In the genomic region with DNA sequence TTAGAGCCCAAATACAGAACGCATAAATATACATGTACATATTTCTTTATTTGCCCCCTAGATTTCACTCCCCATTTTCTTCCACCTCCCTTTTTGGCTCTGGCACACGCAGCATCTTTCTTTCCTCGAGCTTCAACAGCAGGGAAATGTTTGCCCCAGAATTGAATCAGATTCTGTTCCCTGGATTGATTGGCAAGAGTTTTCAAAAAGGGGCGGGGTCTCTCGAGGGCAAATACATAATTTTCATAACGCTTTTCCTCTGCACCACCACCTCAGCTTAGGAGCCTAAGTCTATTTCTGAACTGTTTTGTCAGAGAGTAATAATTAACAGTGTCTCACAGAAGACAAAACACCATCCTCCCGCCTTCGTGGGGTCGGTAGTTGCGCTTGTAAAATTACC, we compare ENCODE assay signal across 15 mouse cellular contexts.
"Had no signal": no experiment of that assay in that cellular context is flagged by ENCODE, and none has a peak within 500 bp of the region (broad histone marks: within the 10 kb centered on the region; RNA-seq: fewer than 3 reads in every experiment).

No protein-coding gene starts in this region.

- H3K9ac ChIP-seq: lung, embryonic 14.5 days; midbrain, embryonic 13.5 days; neural tube, embryonic 12.5 days; stomach, embryonic 15.5 days had no signal

- ATAC-seq: midbrain, embryonic 13.5 days; midbrain, embryonic 16.5 days had no signal

- H3K4me3 ChIP-seq: megakaryocyte, embryonic 14.5 days; midbrain, embryonic 13.5 days; neural tube, embryonic 12.5 days; stomach, embryonic 15.5 days had no signal

- H3K4me1 ChIP-seq: neural tube, embryonic 12.5 days; stomach, embryonic 15.5 days had no signal

- H3K27me3 ChIP-seq: megakaryocyte, embryonic 14.5 days; midbrain, embryonic 13.5 days; neural tube, embryonic 12.5 days; stomach, embryonic 15.5 days had no signal

- H3K27ac ChIP-seq: macrophage; midbrain, embryonic 13.5 days; neural tube, embryonic 12.5 days; stomach, embryonic 15.5 days; stomach, postnatal 0 days had no signal

- H3K4me2 ChIP-seq: lung, embryonic 14.5 days; midbrain, embryonic 11.5 days; midbrain, embryonic 13.5 days; neural tube, embryonic 12.5 days; stomach, embryonic 15.5 days had no signal

- H3K9me3 ChIP-seq: megakaryocyte, embryonic 14.5 days; midbrain, embryonic 13.5 days; neural tube, embryonic 12.5 days; stomach, embryonic 15.5 days had no signal

- DNase-seq: lung, adult 18-20 months; lung, embryonic 14.5 days; lung, postnatal 10 days; right cerebral cortex, postnatal 14 days; thymus, adult 2 months; thymus, postnatal 25 days; thymus, postnatal 4 days had no signal

- H3K36me3 ChIP-seq: midbrain, embryonic 13.5 days; neural tube, embryonic 12.5 days; stomach, embryonic 15.5 days had no signal
